Mouse (Mus musculus) WW6 (cell line): Measurements from ENCODE around the gene Syt12.

Source experiments
- DNase-seq: peaks from one replicate; pipeline ENCODE4 v3.0.0-alpha.2; 2013; ENCODE audit warnings: low read depth, low spot score

Syt12 gene

DNA sequence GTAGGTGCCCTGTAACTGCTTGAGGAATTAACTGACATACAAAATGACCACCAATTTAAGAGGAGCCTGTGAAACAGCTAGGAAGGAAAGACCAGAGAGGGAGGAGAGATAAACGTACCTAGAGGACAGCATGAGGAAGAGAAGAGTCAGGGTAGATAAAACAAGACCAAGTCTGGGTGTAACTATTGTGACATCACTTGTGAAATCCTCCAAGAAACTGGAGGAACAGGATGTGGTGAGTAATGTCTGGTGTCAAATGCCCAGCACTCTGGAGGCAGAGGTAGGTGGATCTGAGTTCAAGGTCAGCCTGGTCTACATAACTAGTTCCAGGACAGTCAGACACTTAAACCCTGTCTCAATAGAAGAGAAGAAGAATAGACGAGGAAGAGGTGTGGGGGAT, 68.2 kb downstream of the Syt12 start:
- no peak for DNase-seq

DNA sequence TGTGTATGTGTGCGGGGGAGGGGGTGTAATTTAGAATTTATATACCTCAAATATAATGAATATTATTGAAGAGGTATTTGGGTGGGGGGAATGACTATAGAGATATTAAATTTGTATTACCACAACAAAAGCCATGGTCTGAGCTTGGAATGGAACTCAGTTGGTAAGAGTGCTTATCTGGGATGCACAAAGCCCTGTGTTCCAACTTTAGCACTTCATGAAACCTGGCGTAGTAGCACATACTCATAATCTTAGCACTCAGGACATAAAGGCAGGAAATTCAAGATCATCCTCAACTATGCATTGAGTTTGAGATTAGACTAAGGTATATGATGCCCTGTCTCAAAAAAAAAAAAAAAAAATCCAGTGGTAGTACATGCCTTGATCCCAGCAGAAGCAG, 72.4 kb downstream of the Syt12 start:
- no peak for DNase-seq

DNA sequence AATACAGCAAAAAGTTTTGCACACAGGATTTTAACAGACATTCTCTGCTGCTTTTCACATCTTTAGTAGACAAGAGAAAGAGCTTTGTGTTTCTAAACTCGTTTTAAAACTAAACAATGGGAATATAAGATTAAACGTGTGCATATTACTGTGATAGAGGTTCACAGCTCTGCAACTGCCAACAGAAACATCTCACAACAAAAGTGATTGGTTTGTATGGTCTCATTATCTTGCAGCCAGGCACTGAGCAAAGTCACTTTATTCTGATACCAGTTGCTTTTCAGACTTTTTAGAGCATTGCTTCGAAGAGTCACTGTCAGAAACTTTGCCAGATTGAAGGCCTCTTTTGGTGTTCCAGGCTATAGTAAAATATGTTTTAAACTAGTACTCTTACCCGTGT, 78.3 kb downstream of the Syt12 start:
- DNase-seq, result no peak

DNA sequence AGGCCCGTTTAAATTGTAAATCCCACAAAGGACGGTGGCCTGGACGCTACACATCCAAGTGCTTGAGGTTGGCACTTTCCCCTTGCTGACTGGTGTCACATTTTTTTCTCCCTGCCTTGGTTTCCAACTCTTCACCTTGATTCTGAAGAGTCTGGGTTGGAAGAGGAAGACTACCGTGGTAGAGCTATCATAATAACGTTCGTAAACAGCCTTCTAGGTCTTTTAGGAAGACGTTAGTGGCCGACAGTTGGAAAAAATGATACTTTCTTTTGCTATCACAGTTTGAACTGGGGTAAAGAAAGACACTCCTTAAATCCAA, 78.7 kb downstream of the Syt12 start:
- DNase-seq, result no peak

DNA sequence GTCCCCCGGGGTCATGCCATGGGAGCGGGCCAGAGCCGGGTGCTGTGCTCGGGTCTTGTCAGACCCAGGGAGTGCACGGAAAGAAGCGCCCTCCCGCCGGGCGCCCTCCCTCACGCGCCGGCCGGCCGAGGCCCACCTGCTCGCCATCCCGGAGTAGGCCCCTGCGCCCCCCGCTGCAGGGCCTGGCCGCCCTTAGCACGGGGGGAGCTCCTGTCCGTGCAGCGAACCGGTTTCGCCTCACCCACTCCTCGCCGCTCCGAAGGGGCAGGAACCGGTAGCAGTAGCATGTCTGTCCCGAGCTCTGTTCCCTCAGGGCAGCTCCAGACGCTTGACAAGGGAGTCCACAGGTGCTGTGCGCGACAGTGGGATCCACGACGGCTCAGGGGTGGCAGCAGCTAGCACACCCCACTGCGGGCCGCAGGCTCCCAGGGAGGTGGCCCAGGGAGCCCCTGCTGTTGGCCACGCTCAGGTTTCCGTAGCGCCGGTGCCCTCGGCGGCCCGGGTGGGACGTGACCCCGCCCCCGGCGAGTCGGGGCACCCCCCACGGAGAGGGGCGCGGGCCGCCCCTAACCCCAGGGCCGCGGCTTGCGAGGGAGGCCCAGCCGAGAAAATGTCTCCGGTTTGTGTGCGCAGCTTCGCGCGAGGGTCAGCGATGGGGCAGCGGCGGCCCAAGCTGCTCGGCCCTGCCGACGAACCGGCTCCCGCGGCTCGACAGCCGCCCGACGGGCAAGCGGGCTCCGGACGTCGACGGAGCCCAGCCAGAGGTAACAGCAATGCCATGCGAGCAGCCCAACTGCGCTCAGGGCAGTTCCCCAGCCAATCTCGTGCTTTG, 79.2 kb downstream of the Syt12 start, which contains the start of gene Kdm2a:
TSS of gene Kdm2a (minus strand) at position 488 of the 832 bp plus-strand sequence.
- DNase-seq, result peak; percentile 24

DNA sequence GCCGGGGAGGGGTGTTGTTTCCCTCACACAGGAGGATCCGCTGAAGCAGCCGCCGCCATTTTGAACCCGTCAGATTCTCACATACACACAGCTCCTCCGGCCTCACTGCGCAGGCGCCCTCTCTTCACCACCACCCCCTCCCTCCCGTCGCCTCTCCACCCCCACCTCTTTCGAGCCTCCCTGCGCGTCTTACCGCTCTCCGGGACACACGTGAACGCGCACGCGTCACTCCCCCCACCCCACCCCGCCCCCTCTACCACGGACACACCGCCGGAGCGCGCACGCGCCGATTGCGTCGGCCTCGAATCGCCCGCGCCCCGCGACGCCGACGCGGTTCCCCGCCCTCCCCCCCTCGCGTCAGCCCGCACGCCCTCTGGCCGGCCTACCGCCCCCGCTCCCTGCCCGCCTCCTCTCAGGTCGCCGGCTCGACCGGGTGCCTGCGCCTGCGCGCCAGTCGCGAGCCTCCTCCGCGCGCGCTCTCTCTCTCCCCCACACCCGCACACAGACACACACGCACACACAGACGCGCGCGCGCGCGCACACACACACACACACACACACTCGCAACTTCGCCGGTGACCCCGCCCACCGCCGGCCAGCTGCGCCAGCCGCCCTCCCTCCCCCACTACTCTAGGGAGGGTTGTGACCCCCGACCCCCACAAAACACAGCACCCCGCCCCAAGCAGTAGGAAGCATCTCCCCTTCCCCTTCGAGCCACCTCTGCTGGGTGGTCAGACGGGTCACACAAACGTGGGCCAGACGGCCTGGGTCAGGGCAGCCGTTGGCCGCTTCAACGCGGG, 80.0 kb downstream of the Syt12 start:
- peak; percentile 96 for DNase-seq

GRCm38 (mm10) chr19:4396081-4396997, 80.9 kb downstream of the Syt12 start:
- DNase-seq, result no peak
